Mouse (Mus musculus) megakaryocyte, embryonic 14.5 days (primary cell): ENCODE results near the gene Unk. TPM values are rescaled to one million over a fixed set of nuclear protein-coding genes. Genes with fewer than 3 reads are reported as not detected.
"Not testable (repeated sequence)": the region's sequence is repeated elsewhere in the genome, so short reads cannot be mapped to it uniquely, and the experiment has no call there.

ENCODE experiments used
- H3K27me3 ChIP-seq: replicated peaks from 2 replicates; pipeline ENCODE3; 2012; ENCODE audit warnings: inconsistent platforms
- H3K36me3 ChIP-seq: replicated peaks from 2 replicates; pipeline ENCODE3; 2012; ENCODE audit warnings: low read length, inconsistent platforms, mixed read lengths
- H3K4me1 ChIP-seq: 2 replicates; pipeline ENCODE4 v1.6.1; 2012; ENCODE audit warnings: inconsistent platforms
- H3K4me3 ChIP-seq: replicated peaks from 2 replicates; pipeline ENCODE3; 2012; ENCODE audit warnings: moderate library complexity, mild to moderate bottlenecking, inconsistent platforms
- H3K9me3 ChIP-seq: 2 replicates; pipeline ENCODE4 v1.6.1; 2012; ENCODE audit warnings: inconsistent platforms
- FLI1 ChIP-seq: IDR thresholded peaks from 2 replicates; pipeline ENCODE4 v1.6.1; 2012; ENCODE audit warnings: low read length, inconsistent platforms, mixed read lengths
- GATA1 ChIP-seq: IDR thresholded peaks from 3 replicates; pipeline ENCODE4 v1.6.1; 2012; ENCODE audit warnings: mixed read lengths, low read length, inconsistent platforms, borderline replicate concordance
- polyA plus RNA-seq: library from polyadenylated mRNA; stranded (reverse); fragments of >175 nt; gene quantifications from 2 replicates; pipeline ENCODE4 v1.2.3, GENCODE M21; 2012; ENCODE audit warnings: low replicate concordance; ENCODE audit not compliant: insufficient read depth

Gene Unk
- polyA plus RNA-seq, 1 experiment, result 18.8 TPM

- Histone ChIP-seq H3K27me3 (no peaks in the 10 kb centered on the region), H3K4me1 (peaks cover 76% of the 10 kb centered on the region)
- TF ChIP-seq GATA1 (no peak), FLI1 (no peak)
Observed at GRCm38 (mm10) chr11:116086258-116087193, 56.4 kb downstream of the Unk start, which contains the start of gene Wbp2. TSS of gene Wbp2 (minus strand) at chr11:116086995.

DNA sequence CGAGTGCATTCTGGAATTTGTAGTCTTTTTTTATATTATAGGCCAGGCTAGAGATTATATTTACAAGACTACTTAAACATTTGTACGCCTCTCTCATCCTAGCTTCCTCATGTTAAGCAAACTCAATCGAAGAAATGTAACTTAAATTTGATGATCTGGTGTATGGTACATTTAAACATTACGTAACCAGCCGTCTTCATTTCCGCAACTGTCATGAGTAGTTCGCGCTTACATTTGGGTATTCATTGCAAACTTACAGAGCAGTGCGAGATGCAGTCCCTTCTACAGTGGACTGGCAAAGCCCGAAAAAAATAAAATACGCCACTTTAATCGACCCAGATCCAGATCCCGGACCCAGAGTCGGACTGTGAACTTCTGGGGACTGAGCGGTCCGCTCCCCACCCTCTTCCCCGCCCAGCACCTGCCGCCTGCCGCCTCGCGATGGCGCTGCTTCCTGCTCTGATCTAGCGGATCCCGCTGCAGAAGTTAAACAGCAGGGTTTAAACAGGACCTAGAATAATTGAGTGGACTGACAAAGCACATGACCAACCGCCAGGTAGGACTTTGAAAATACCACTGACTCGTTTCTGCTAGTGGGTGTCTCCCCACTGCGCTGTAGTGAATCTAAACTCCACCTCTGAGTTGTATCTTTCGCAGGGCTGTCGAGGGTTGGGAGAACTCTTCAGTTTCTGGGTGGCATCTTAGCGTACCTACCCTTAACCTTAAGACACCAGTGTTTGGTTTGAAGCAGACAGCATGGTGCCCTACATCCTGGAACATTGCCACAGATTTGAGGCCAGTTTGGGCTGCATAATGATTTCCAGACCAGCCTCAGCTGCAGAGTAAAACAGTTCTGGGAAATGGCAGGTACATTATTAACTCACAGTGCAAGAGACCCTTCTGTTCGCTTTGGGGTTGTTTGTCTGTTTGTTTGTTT, 57.3 kb downstream of the Unk start:
- no peak for TF ChIP-seq GATA1
- no peak for TF ChIP-seq FLI1
- H3K4me3 ChIP-seq, result peak overlapping the region; percentile 96
- H3K36me3 ChIP-seq, result peaks cover 45% of the 10 kb centered on the region
- no peaks in the 10 kb centered on the region for H3K9me3 ChIP-seq
- no peaks in the 10 kb centered on the region for H3K27me3 ChIP-seq
- peaks cover 76% of the 10 kb centered on the region for H3K4me1 ChIP-seq

More at GRCm38 (mm10) chr11:116086258-116087193, 56.4 kb downstream of the Unk start, which contains the start of gene Wbp2:
- Histone ChIP-seq H3K4me3 (peak within 1 kb of the TSS; percentile 96), H3K36me3 (peaks cover 51% of the 10 kb centered on the region), H3K9me3 (no peaks in the 10 kb centered on the region)

DNA sequence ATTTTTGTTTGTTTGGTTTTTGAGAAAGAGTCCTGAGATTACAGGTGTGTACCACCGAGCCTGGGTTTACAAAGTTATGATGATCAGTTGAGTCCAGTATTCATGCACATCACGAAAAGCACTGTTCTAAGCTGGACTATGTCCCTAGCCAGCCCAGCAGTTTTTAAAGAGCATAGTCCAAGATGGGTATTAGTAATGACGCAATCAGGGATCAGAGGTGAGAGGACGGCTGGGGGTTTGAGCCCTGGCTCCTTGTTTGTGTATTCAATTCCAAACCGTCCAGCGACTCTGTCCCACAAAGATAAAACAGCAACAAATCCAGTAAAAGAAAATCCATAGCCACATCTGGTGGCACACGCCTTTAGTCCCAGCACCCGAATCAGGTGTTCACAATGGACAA, 58.1 kb downstream of the Unk start:
- Histone ChIP-seq H3K4me1 (peaks cover 78% of the 10 kb centered on the region), H3K36me3 (peaks cover 39% of the 10 kb centered on the region), H3K9me3 (no peaks in the 10 kb centered on the region), H3K4me3 (peak overlapping the region; percentile 96), H3K27me3 (no peaks in the 10 kb centered on the region)
- TF ChIP-seq FLI1, result no peak
- no peak for TF ChIP-seq GATA1

DNA sequence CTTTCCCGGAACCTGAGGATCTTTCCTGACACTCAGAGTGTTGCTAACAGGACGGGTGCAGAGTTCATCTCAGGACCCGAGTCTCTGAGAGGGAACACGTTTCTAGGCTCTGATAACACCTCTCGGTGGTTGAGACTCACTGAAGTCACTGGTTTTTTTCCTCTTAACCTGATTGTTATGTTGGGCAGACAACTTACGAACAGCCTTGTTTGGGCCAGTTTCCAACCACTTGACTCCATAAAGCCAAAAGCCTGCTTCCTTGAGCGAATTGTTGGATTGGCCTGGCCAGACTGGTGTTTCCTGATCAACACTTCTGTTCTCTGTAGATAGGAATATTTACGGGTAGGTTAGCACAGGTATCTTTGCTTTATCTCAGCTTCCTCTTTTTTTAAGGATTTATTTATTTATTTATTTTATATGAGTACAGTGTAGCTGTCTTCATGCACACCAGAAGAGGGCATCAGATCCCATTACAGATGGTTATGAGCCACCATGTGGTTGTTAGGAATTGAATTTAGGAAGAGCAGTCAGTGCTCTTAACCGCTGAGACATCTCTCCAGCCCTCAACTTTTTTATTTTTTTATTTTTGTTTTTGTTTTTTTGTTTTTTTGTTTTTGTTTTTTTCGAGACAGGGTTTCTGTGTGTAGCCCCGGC, 58.7 kb downstream of the Unk start:
- H3K4me1 ChIP-seq, result peaks cover 78% of the 10 kb centered on the region
- peak overlapping the region; percentile 80 for H3K4me3 ChIP-seq
- TF ChIP-seq FLI1, result no peak
- no peak for TF ChIP-seq GATA1
- peaks cover 32% of the 10 kb centered on the region for H3K36me3 ChIP-seq
- H3K27me3 ChIP-seq, result no peaks in the 10 kb centered on the region
- no peaks in the 10 kb centered on the region for H3K9me3 ChIP-seq

- H3K9me3 ChIP-seq, result no peaks in the 10 kb centered on the region
- H3K27me3 ChIP-seq, result no peaks in the 10 kb centered on the region
- peaks cover 25% of the 10 kb centered on the region for H3K36me3 ChIP-seq
- no peak overlapping the region for H3K4me3 ChIP-seq
- peaks cover 77% of the 10 kb centered on the region for H3K4me1 ChIP-seq
- TF ChIP-seq FLI1 (no peak), GATA1 (no peak)
Observed at GRCm38 (mm10) chr11:116089545-116089944, 59.4 kb downstream of the Unk start.

- peaks cover under 1% of the 10 kb centered on the region; the same call in 1 of the 2 replicates for H3K9me3 ChIP-seq
- H3K4me3 ChIP-seq, result peak overlapping the region; percentile 2
- no peaks in the 10 kb centered on the region for H3K27me3 ChIP-seq
- TF ChIP-seq GATA1, result no peak
- TF ChIP-seq FLI1, result no peak
- H3K4me1 ChIP-seq, result peaks cover 76% of the 10 kb centered on the region
- peaks cover 11% of the 10 kb centered on the region for H3K36me3 ChIP-seq
Observed at GRCm38 (mm10) chr11:116091591-116091990, 61.5 kb downstream of the Unk start.

- H3K9me3 ChIP-seq, H3K4me3 ChIP-seq, H3K27me3 ChIP-seq: not testable (repeated sequence)
- Histone ChIP-seq H3K4me1 (peaks cover 81% of the 10 kb centered on the region), H3K36me3 (peaks cover 15% of the 10 kb centered on the region)
Observed at GRCm38 (mm10) chr11:116092959-116093358, 62.8 kb downstream of the Unk start.

DNA sequence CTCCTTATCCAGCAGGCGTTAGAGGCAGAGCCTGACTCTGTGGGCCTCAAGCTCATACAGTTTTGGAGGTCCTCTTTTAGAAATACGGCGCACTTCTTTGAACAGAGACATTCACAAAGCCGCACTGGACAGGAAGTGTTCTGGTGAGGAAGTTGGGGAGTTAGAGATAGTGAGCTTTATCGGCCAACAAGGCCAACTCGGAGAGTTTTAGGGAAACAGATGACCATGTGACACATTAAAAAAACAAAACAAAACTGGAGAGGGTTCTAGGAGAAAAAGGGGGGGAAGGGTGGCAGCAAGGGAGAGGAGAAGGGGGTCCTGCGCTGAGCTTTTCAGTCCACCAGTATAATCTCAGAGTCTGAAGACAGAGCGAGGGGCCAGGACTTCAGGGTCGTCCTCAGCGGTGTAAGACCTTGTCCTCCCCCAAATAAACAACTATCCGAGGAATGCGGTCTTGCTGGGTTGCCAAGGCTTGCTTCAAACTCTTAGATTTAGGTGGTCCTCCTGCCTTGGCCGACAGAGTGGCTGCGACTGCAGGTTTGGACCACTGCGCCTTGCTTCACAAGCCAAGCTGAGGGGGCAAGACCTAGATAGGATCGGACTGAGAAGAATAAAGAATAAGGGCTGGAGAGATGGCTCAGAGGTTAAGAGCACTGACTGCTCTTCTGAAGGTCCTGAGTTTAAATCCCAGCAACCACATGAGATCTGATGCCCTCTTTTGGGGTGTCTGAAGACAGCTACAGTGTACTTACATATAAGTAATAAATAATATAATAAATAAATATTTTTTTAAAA, 63.8 kb downstream of the Unk start:
- peaks cover 81% of the 10 kb centered on the region for H3K4me1 ChIP-seq
- TF ChIP-seq GATA1 (peak; percentile 20; the same call in 1 of the 3 replicates), FLI1 (peak; percentile 75; the same call in 1 of the 2 replicates)
- H3K9me3 ChIP-seq, result peaks cover 4% of the 10 kb centered on the region; the same call in 1 of the 2 replicates
- H3K36me3 ChIP-seq, result peaks cover 17% of the 10 kb centered on the region
- H3K27me3 ChIP-seq, result no peaks in the 10 kb centered on the region
- H3K4me3 ChIP-seq, result peak overlapping the region; percentile 88

DNA sequence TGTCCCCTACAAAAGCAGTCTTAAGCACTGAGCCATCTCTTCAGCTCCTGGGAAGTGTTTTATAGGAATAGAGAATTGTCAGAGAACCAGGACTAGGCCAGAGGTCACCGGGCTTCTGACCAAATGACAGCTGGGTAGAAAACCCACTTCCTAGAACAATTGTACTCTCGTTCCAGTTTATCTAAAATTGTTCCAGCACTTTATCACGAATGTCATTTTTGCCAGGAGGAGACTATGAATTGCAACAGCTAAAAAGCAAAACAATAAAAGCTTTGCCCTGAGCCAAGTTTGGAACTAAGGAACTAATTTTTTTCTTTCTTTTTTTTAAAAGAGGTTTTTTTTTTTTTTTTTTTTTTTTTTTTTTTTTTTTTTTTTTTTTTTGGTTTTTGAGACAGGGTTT, 65.5 kb downstream of the Unk start:
- no peaks in the 10 kb centered on the region for H3K27me3 ChIP-seq
- H3K9me3 ChIP-seq, result peaks cover 4% of the 10 kb centered on the region; the same call in 1 of the 2 replicates
- H3K4me3 ChIP-seq, result peak overlapping the region; percentile 33
- peaks cover 24% of the 10 kb centered on the region for H3K36me3 ChIP-seq
- TF ChIP-seq FLI1, result no peak
- peaks cover 85% of the 10 kb centered on the region for H3K4me1 ChIP-seq
